Mouse (Mus musculus): ENCODE data around the gene A730061H03Rik.

DNA sequence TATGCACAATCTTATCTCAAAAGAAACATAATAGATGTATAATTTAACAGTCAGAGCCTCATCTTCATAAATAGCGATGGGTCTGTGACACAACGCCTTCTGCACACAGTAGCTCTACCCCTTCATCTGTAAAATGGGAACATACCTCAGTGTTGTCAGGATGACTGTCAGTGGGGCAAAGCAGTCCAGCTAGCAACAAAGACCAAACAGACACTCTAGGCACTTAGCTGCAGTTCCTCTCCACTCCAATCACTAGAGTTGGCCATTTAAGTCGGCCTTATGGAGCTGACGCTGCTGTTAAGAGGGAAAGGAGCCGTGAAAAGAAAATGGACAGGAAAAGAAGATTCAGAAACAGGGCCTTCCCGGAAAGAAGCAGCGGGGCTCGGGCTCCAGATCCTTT, 8.4 kb downstream of the A730061H03Rik start:
- TF ChIP-seq CTCF (IDR thresholded peaks at IDR 0.05; ENCODE audit: low read depth, low read length) (no peak), POLR2AphosphoS5 (IDR thresholded peaks at IDR 0.05; ENCODE audit: insufficient replicate concordance, low read depth, low read length) (no peak)

Data from G1E (cell line).